Mouse (Mus musculus) heart, adult 2 months (tissue): ENCODE data around the gene Lrrc34.

Source experiments
- CTCF ChIP-seq: fragments of 200-600 bp; IDR thresholded peaks from 2 replicates; pipeline ENCODE4 v1.8.1; 2022; ENCODE audit warnings: antibody characterized with exemption, mild to moderate bottlenecking, moderate library complexity
- POLR2A ChIP-seq: fragments of 200-500 bp; IDR thresholded peaks from 2 replicates; pipeline ENCODE4 v1.6.1; 2011; ENCODE audit warnings: mild to moderate bottlenecking, low read depth, low read length, control low read depth; ENCODE audit not compliant: insufficient read depth

DNA sequence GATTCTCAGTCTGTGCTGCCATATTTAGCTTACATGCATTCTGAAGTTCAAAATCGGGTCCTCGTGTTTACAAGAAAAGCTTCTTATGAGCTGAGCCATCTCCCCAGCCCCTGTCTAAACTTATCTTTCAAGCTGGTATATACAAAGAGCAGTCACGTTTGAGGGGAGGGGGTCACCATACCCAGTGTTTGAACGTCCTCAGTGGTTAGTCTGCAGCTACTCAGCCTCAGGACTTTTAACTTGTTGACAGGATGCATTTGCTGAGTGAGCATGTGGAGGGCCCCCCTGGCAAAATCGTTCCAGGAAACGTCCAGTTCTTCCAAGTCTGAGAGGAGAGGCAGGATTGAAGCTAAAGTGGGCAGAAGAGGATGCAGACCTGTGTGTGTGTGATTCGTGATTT, 43.3 kb upstream of the Lrrc34 start:
- TF ChIP-seq CTCF: no peak
- no peak for TF ChIP-seq POLR2A
